Mouse (Mus musculus) erythroblast, adult 5-6 weeks (primary cell): ENCODE results near the gene 4930524J08Rik. TPM values are rescaled to one million over a fixed set of nuclear protein-coding genes. Genes with fewer than 3 reads are reported as not detected.
A peak's percentile ranks its signal among the peaks of the same experiment; 100 is the strongest.

Source experiments
- ATAC-seq: replicated peaks from 2 replicates; pipeline ENCODE4 v1.8.0; 2016; ENCODE audit warnings: moderate number of reproducible peaks, mild to moderate bottlenecking, moderate TSS enrichment, inconsistent platforms; ENCODE audit not compliant: poor library complexity, low FRiP score, severe bottlenecking
- total RNA-seq, 2 experiments: library from RNA; stranded (forward) in 1 of 2; stranded (reverse) in 1 of 2; fragments of 150-400 nt in 1 of 2; fragments of 200-764, 138-1000 nt in 1 of 2; gene quantifications; 2 replicates each; pipeline versions ENCODE4 v1.2.3 to v1.2.4; 2015 to 2017; ENCODE audit warnings: low replicate concordance in 2 of 2

Gene 4930524J08Rik
- total RNA-seq, 2 experiments from 2014 or later, result not detected

DNA sequence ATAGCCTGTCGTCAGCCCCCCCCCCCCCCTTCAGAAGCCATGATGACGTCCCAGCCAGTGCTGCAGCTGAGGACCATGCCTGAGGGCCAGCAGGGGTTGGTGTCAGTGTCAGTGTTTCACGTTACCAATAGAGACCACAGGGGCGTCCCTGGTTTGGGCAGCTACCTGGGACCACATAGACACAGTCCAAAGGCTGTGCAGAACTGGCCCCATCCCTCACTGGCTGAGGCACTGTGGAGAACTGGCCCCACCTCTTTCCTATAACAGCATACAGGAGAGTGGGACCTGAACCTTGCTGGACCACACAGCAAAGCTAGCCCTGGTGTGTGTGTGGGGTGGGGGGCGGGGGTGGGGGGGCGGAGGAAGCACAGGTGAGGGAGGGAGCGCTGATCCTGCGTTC lies 21.6 kb downstream of the 4930524J08Rik start:
- ATAC-seq, result no peak

DNA sequence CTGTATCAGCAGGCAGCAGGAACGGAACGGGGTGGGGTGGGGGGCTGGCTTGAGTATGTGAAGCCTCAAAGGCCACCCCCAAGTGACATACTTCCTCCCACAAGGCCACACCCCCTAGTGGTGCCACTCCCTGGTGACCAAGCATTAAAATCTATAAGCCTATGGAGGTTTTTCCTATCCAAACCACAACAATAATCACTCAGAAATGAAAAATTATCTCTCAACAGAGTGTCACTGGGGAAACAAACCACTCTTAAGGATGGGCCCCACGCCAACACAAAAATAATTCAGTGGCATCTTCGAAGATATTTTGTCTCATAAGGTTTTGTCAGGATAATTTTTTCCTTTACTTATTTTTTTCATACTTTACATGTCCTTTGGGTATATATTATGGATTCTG lies 25.0 kb downstream of the 4930524J08Rik start:
- no peak for ATAC-seq

GRCm38 (mm10) chr5:100005431-100005830 lies 26.6 kb downstream of the 4930524J08Rik start:
- ATAC-seq, result peak; percentile 52; the same call in 1 of the 2 replicates

DNA sequence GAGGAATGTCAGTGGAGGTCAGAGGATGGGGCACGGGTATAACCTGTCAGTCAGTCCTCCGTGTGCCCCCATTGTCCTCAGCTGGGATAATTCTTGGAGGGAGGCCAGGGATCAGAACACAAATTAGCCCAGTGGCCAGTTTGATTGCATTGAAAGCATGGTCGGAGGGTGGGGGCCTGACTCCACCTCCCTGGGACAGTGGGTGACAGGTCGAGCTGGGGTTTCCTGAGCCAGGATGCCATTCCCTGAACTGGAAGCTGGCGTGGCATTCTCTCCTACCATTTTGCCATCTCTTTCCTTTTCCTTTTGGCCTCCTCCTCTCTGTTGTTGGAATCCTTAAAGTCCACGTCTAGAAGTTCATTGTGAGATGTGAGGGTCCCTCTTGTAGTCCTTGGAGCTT lies 27.0 kb downstream of the 4930524J08Rik start:
- ATAC-seq, result no peak

GRCm38 (mm10) chr5:100006324-100007039 lies 27.6 kb downstream of the 4930524J08Rik start:
- ATAC-seq, result 0 out of 2 replicates have a peak, but pooled peaks have one; percentile 22

DNA sequence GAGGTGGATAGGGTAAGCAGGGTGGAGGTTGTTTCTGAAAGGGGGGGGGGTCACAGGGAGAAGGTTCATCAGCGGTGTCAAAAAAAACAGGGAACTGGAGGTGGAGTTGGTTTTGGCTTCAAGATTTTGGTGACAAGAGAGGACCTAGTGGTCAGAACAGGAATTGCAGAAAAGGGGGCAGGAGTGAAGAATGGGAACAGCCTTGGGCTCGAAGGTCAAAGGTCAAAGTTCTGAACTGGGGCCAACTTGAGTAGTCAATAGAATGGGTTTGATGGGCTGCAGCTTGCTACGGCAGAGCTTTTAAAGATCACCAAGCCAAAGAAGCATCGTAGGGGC lies 28.1 kb downstream of the 4930524J08Rik start:
- 0 out of 2 replicates have a peak, but pooled peaks have one; percentile 43 for ATAC-seq

- no peak for ATAC-seq
Measured at GRCm38 (mm10) chr5:100008485-100008884, 29.6 kb downstream of the 4930524J08Rik start.

GRCm38 (mm10) chr5:100012599-100012998 lies 33.7 kb downstream of the 4930524J08Rik start:
- ATAC-seq, result no peak

DNA sequence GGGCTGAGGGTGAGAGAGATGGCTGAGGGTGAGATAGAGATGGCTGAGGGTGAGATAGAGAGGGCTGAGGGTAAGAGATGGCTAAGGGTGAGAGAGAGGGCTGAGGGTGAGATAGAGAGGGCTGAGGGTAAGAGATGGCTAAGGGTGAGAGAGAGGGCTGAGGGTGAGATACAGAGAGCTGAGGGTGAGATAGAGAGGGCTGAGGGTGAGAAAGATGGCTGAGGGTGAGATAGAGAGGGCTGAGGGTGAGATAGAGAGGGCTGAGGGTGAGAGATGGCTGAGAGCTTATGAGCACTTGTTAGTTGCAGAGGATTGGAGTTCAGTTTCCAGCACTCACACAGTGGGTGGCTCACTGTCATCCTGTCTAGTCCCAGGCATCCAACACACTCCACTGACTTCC lies 41.2 kb downstream of the 4930524J08Rik start:
- no peak for ATAC-seq

DNA sequence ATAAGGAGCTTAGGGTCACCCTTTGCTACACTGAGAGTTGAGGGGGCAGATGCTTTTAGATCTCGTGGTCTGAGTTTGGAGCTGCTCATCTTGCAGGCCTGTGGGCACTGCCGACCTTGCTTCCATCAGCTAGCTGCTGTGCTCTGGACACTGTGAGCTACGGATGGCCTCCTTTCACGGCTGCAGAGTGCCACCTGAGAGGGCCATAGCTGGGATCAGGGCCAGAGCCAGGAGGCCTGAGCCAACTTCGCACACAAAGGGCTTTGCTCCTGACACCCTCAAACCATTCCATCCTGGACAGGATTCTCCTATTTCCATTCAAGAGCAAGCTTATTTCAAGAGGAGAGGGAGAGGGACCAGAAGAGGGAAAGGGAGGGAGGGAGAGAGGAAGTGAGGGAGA lies 45.5 kb downstream of the 4930524J08Rik start:
- no peak for ATAC-seq

GRCm38 (mm10) chr5:100024868-100025267 lies 46.0 kb downstream of the 4930524J08Rik start:
- ATAC-seq, result no peak

Other genes with a start within 250 kb of the 4930524J08Rik start
- 2.9 TPM in 1 of 2 replicates, not detected in the other for gene Rasgef1b, start 250.0 kb upstream of the 4930524J08Rik start, total RNA-seq (2015; ENCODE audit: low replicate concordance)
- gene Rasgef1b, start 250.0 kb upstream of the 4930524J08Rik start, total RNA-seq (2017; ENCODE audit: low replicate concordance), result 1.3 TPM in 1 of 2 replicates, not detected in the other
- gene Vamp9, start 72.8 kb upstream of the 4930524J08Rik start, total RNA-seq (2015; ENCODE audit: low replicate concordance), result not detected in 2 replicates
- not detected in 2 replicates for gene Vamp9, start 72.8 kb upstream of the 4930524J08Rik start, total RNA-seq (2017; ENCODE audit: low replicate concordance)
- gene Hnrnpd, start 123 bp upstream of the 4930524J08Rik start, total RNA-seq (2015; ENCODE audit: low replicate concordance), result 107 and 120 TPM in 2 replicates
- 56.6 and 94.7 TPM in 2 replicates for gene Hnrnpd, start 123 bp upstream of the 4930524J08Rik start, total RNA-seq (2017; ENCODE audit: low replicate concordance)
- 78.4 and 82.3 TPM in 2 replicates for gene Hnrnpdl, start 60.6 kb downstream of the 4930524J08Rik start, total RNA-seq (2015; ENCODE audit: low replicate concordance)
- 106 and 110 TPM in 2 replicates for gene Hnrnpdl, start 60.6 kb downstream of the 4930524J08Rik start, total RNA-seq (2017; ENCODE audit: low replicate concordance)
- gene Enoph1, start 60.9 kb downstream of the 4930524J08Rik start, total RNA-seq (2015; ENCODE audit: low replicate concordance), result 8.4 and 11.5 TPM in 2 replicates
- 3.8 and 7.2 TPM in 2 replicates for gene Enoph1, start 60.9 kb downstream of the 4930524J08Rik start, total RNA-seq (2017; ENCODE audit: low replicate concordance)
- gene Tmem150c, start 180.7 kb downstream of the 4930524J08Rik start, total RNA-seq (2015; ENCODE audit: low replicate concordance), result 0.42 TPM in 1 of 2 replicates, not detected in the other
- 0.28 TPM in 1 of 2 replicates, not detected in the other for gene Tmem150c, start 180.7 kb downstream of the 4930524J08Rik start, total RNA-seq (2017; ENCODE audit: low replicate concordance)